Mouse (Mus musculus) bone marrow macrophage, adult 2 months (primary cell): ENCODE measurements around the gene Hapln1.

ENCODE experiments used
- CTCF ChIP-seq: IDR thresholded peaks from 2 replicates; pipeline ENCODE4 v1.5.1; 2012; ENCODE audit warnings: low read depth, mild to moderate bottlenecking, low read length, moderate library complexity
- POLR2A ChIP-seq: IDR thresholded peaks from 2 replicates; pipeline ENCODE4 v1.6.1; 2012; ENCODE audit warnings: mild to moderate bottlenecking, low read depth, low read length, borderline replicate concordance

GRCm38 (mm10) chr13:89496569-89496968 lies 43.0 kb upstream of the Hapln1 start:
- TF ChIP-seq CTCF (no peak), POLR2A (no peak)
